Mouse (Mus musculus): ENCODE measurements at regions not wholly inside any gene's neighbourhood (a gene's known extent, or its start where the extent isn't known, plus 50 kb on each side); places are given as distances from the start of the nearest gene placed in this dataset.

DNA sequence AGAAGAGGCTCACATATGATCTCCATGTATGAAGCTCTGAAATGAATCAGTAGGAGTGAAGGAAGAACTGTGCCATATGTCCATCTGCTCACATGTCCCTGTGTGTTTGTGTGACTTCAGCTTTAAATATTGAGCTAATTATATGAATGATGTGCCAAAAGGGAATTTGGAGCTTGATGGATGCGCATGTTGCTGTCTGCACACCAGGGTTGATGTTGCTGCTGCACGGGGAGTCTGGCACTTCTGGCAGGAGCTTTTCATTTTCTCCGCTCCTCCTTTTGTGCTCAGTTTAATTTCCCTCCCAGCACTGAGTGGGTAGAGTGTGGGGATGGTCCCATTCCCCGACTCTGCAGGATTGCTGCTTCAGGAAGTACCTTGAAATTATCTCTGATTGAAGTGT is 328.0 kb upstream of the Zwint start:
- TF ChIP-seq CTCF (IDR thresholded peaks at IDR 0.05; ENCODE audit: low read depth) (no peak), EP300 (IDR thresholded peaks at IDR 0.05; ENCODE audit: low read depth) (no peak)

All from liver, postnatal 0 days (tissue).